Mouse (Mus musculus) thymus, postnatal 4 days (tissue): ENCODE measurements around the gene Hmgcll1.
"Not testable (repeated sequence)": the region's sequence is repeated elsewhere in the genome, so short reads cannot be mapped to it uniquely, and the experiment has no call there.

ENCODE experiments used
- DNase-seq: peaks from one replicate; pipeline ENCODE4 v3.0.0; 2021

Gene Hmgcll1

GRCm38 (mm10) chr9:76061492-76061891 is 46.8 kb downstream of the Hmgcll1 start:
- no peak for DNase-seq

- no peak for DNase-seq
Observed at GRCm38 (mm10) chr9:76064164-76064563, 49.5 kb downstream of the Hmgcll1 start.

GRCm38 (mm10) chr9:76091561-76091960 is 76.9 kb downstream of the Hmgcll1 start:
- no peak for DNase-seq

GRCm38 (mm10) chr9:76097221-76097620 is 82.6 kb downstream of the Hmgcll1 start:
- DNase-seq = no peak

- no peak for DNase-seq
Observed at GRCm38 (mm10) chr9:76099981-76100380, 85.3 kb downstream of the Hmgcll1 start.

GRCm38 (mm10) chr9:76104416-76104815 is 89.8 kb downstream of the Hmgcll1 start:
- not testable (repeated sequence) for DNase-seq

- DNase-seq = no peak
Observed at GRCm38 (mm10) chr9:76104846-76105245, 90.2 kb downstream of the Hmgcll1 start.

GRCm38 (mm10) chr9:76122888-76123287 is 108.2 kb downstream of the Hmgcll1 start:
- peak; percentile 22 for DNase-seq

GRCm38 (mm10) chr9:76124249-76124648 is 109.6 kb downstream of the Hmgcll1 start:
- no peak for DNase-seq

- no peak for DNase-seq
Observed at GRCm38 (mm10) chr9:76129353-76129752, 114.7 kb downstream of the Hmgcll1 start.

GRCm38 (mm10) chr9:76134042-76134441 is 119.4 kb downstream of the Hmgcll1 start:
- no peak for DNase-seq

- DNase-seq = no peak
Observed at GRCm38 (mm10) chr9:76138378-76139109, 123.9 kb downstream of the Hmgcll1 start.

GRCm38 (mm10) chr9:76145593-76145992 is 130.9 kb downstream of the Hmgcll1 start:
- DNase-seq = no peak

- no peak for DNase-seq
Observed at GRCm38 (mm10) chr9:76162446-76162845, 147.8 kb downstream of the Hmgcll1 start.

- peak; percentile 15 for DNase-seq
Observed at GRCm38 (mm10) chr9:76168355-76168754, 153.7 kb downstream of the Hmgcll1 start.

GRCm38 (mm10) chr9:76172686-76173295 is 158.1 kb downstream of the Hmgcll1 start:
- no peak for DNase-seq

- no peak for DNase-seq
Observed at GRCm38 (mm10) chr9:76179221-76179620, 164.6 kb downstream of the Hmgcll1 start.
